Comparison of ENCODE assay signal across 11 mouse cellular contexts in genomic region chr13:68622792-68623191, GRCm38 (mm10). TPM values are rescaled to one million over a fixed set of nuclear protein-coding genes. Genes with fewer than 3 reads are reported as not detected.
A peak's percentile ranks its signal among the peaks of the same experiment; 100 is the strongest.
DNase-seq lines count a peak whose midpoint lies in the region; ATAC-seq and TF ChIP-seq lines count a peak whose summit lies in the region.
"Had no signal": no experiment of that assay in that cellular context is flagged by ENCODE, and none has a peak within 500 bp of the region (broad histone marks: within the 10 kb centered on the region; RNA-seq: fewer than 3 reads in every experiment).

No protein-coding gene starts in this region.

- H3K4me3 ChIP-seq in kidney, adult 2 months (ENCODE audit: insufficient read depth, low read depth, low read length) = no peak overlapping the region
- H3K4me3 ChIP-seq in midbrain, embryonic 11.5 days (ENCODE audit: low read depth, low read length) = no peak overlapping the region
- H3K4me3 ChIP-seq in midbrain, embryonic 10.5 days = no peak overlapping the region
- H3K4me3 ChIP-seq: heart, embryonic 15.5 days had no signal

- no peak for DNase-seq in kidney, adult 2 months
- no peak for DNase-seq in kidney, adult 18-20 months
- DNase-seq in midbrain, embryonic 11.5 days (ENCODE audit: low spot score, missing footprints) = no peak
- no peak for DNase-seq in midbrain, embryonic 10.5 days (ENCODE audit: low spot score)
- DNase-seq in left cerebral cortex, postnatal 4 days = peak; percentile 17
- peak; percentile 32 for DNase-seq in right cerebral cortex, postnatal 4 days
- no peak for DNase-seq in embryo, embryonic 9.5 days (ENCODE audit: extremely low spot score)

- H3K4me2 ChIP-seq in midbrain, embryonic 11.5 days = no peak overlapping the region
- H3K4me2 ChIP-seq: heart, embryonic 15.5 days had no signal

- TF ChIP-seq POLR2A in kidney, adult 2 months (IDR thresholded peaks at IDR 0.05; ENCODE audit: low read depth, low read length) = no peak

- ATAC-seq in midbrain, embryonic 11.5 days (ENCODE audit: low FRiP score) = 0 out of 2 replicates have a peak, but pooled peaks have one; percentile 40

- no peaks in the 10 kb centered on the region for H3K4me1 ChIP-seq in kidney, adult 2 months (ENCODE audit: control insufficient read depth, insufficient read depth, low read length)
- no peaks in the 10 kb centered on the region for H3K4me1 ChIP-seq in midbrain, embryonic 11.5 days (ENCODE audit: control insufficient read depth, insufficient read depth, low read length)
- H3K4me1 ChIP-seq in midbrain, embryonic 10.5 days = no peaks in the 10 kb centered on the region
- H3K4me1 ChIP-seq: heart, embryonic 15.5 days had no signal

- intact Hi-C loops in left cerebral cortex, postnatal 4 days (cut with DNase I) = loop anchor here (5.0 kb wide), 1 partner anchor 375 kb away; the partner anchor contains the start of gene Adcy2

- no peak overlapping the region for H3K27ac ChIP-seq in kidney, adult 2 months (ENCODE audit: insufficient read depth, low read depth, low read length)
- H3K27ac ChIP-seq in midbrain, embryonic 11.5 days (ENCODE audit: low read depth, low read length) = no peak overlapping the region
- no peak overlapping the region for H3K27ac ChIP-seq in midbrain, embryonic 10.5 days (replicated peaks)
- H3K27ac ChIP-seq: heart, embryonic 15.5 days had no signal

- no peaks in the 10 kb centered on the region for H3K36me3 ChIP-seq in kidney, adult 2 months (ENCODE audit: control insufficient read depth, insufficient read depth, low read length)
- H3K36me3 ChIP-seq in midbrain, embryonic 11.5 days (ENCODE audit: control insufficient read depth, insufficient read depth, low read length) = no peaks in the 10 kb centered on the region
- no peaks in the 10 kb centered on the region for H3K36me3 ChIP-seq in midbrain, embryonic 10.5 days
- H3K36me3 ChIP-seq: heart, embryonic 15.5 days had no signal

- WGBS in kidney, adult 2 months = 41% methylated on average over 6 of the region's 6 CpGs
- WGBS in midbrain, embryonic 11.5 days = 71% methylated on average over 6 of the region's 6 CpGs
- WGBS in midbrain, embryonic 10.5 days = 72% methylated on average over 6 of the region's 6 CpGs

- no peaks in the 10 kb centered on the region for H3K27me3 ChIP-seq in kidney, adult 2 months (replicated peaks; ENCODE audit: control insufficient read depth, insufficient read depth, low read length)
- H3K27me3 ChIP-seq in midbrain, embryonic 11.5 days (ENCODE audit: control insufficient read depth, insufficient read depth, low read length) = no peaks in the 10 kb centered on the region
- H3K27me3 ChIP-seq in midbrain, embryonic 10.5 days (ENCODE audit: low read depth, poor library complexity, severe bottlenecking) = no peaks in the 10 kb centered on the region
- H3K27me3 ChIP-seq: heart, embryonic 15.5 days had no signal

- no peak overlapping the region for H3K9ac ChIP-seq in midbrain, embryonic 11.5 days (ENCODE audit: low read length)
- H3K9ac ChIP-seq: heart, embryonic 15.5 days had no signal

- TF ChIP-seq CTCF in kidney, adult 2 months (conservative IDR thresholded peaks at IDR 0.05; ENCODE audit: insufficient read depth, insufficient read length, low read depth, low read length) = 0 out of 2 replicates have a peak, but pooled peaks have one; percentile 25

- no peaks in the 10 kb centered on the region for H3K9me3 ChIP-seq in midbrain, embryonic 11.5 days (ENCODE audit: control insufficient read depth, low read length)
- H3K9me3 ChIP-seq in midbrain, embryonic 10.5 days (replicated peaks) = no peaks in the 10 kb centered on the region
- H3K9me3 ChIP-seq: heart, embryonic 15.5 days had no signal

RNA-seq across cellular contexts. Expression of gene 1700001L19Rik, which starts 25.6 kb away (rescaled TPM):
- polyA plus RNA-seq in kidney, adult 2 months (2012; rRNA removed) = 0.19 and 0.24 TPM in 2 replicates
- polyA plus RNA-seq in midbrain, embryonic 11.5 days (2014; fragmentation: Nextera tagmentation; extraction: Ambion mirVana) = 0.40 and 1.3 TPM in 2 replicates
- polyA plus RNA-seq in midbrain, embryonic 10.5 days (2016; fragmentation: Nextera tagmentation; extraction: Ambion mirVana) = 0.50 and 0.74 TPM in 2 replicates
- 10 to 100 TPM; 20.5 to 24.7 TPM for total RNA-seq in left cerebral cortex, postnatal 4 days (2021)
- total RNA-seq: megakaryocyte progenitor cell, adult 5-6 weeks; MEL had no signal
- polyA plus RNA-seq: small intestine, adult 2 months had no signal

RNA-seq across cellular contexts. Expression of gene Fastkd3, which starts 40.8 kb away (rescaled TPM):
- polyA plus RNA-seq in kidney, adult 2 months (2012; rRNA removed) = 10.5 and 13.0 TPM in 2 replicates
- polyA plus RNA-seq in midbrain, embryonic 11.5 days (2014; fragmentation: Nextera tagmentation; extraction: Ambion mirVana) = 45.0 and 46.8 TPM in 2 replicates
- 44.8 and 47.2 TPM in 2 replicates for polyA plus RNA-seq in midbrain, embryonic 10.5 days (2016; fragmentation: Nextera tagmentation; extraction: Ambion mirVana)
- total RNA-seq in left cerebral cortex, postnatal 4 days (2021) = 10 to 100 TPM; 13.3 to 13.5 TPM

RNA-seq across cellular contexts. Expression of gene Mtrr, which starts 40.8 kb away (rescaled TPM):
- 10.2 and 11.3 TPM in 2 replicates for polyA plus RNA-seq in kidney, adult 2 months (2012; rRNA removed)
- 13.8 and 18.9 TPM in 2 replicates for polyA plus RNA-seq in midbrain, embryonic 11.5 days (2014; fragmentation: Nextera tagmentation; extraction: Ambion mirVana)
- 20.8 and 22.5 TPM in 2 replicates for polyA plus RNA-seq in midbrain, embryonic 10.5 days (2016; fragmentation: Nextera tagmentation; extraction: Ambion mirVana)
- 10 to 100 TPM; 11.7 to 12.4 TPM for total RNA-seq in left cerebral cortex, postnatal 4 days (2021)

Comparison
In these comparisons a context has a peak if more than half of its experiments do, and no peak if none do; other contexts are left out.
1. DNase-seq: peak in left cerebral cortex, postnatal 4 days (single experiment) and right cerebral cortex, postnatal 4 days (single experiment); none in kidney, adult 2 months (single experiment), kidney, adult 18-20 months (single experiment), midbrain, embryonic 11.5 days (single experiment), midbrain, embryonic 10.5 days (single experiment) and embryo, embryonic 9.5 days (single experiment).